Mouse (Mus musculus): ENCODE measurements around the gene Zfp335. TPM values are rescaled to one million over a fixed set of nuclear protein-coding genes. Genes with fewer than 3 reads are reported as not detected.
"Not testable (repeated sequence)": the region's sequence is repeated elsewhere in the genome, so short reads cannot be mapped to it uniquely, and the experiment has no call there.

The Zfp335 gene
- total RNA-seq, 2 experiments from 2014 or later: 23.8 to 29.7 TPM

GRCm38 (mm10) chr2:164866741-164867551 is 44.6 kb downstream of the Zfp335 start:
- DNase-seq: no peak

- no peak for DNase-seq
Observed at GRCm38 (mm10) chr2:164864593-164864992, 47.0 kb downstream of the Zfp335 start.

- DNase-seq: not testable (repeated sequence)
Observed at GRCm38 (mm10) chr2:164863411-164863810, 48.1 kb downstream of the Zfp335 start.

- no peak for DNase-seq
Observed at GRCm38 (mm10) chr2:164862179-164862861, 49.2 kb downstream of the Zfp335 start.

GRCm38 (mm10) chr2:164861094-164861493 is 50.5 kb downstream of the Zfp335 start:
- DNase-seq: no peak

GRCm38 (mm10) chr2:164859640-164860432 is 51.7 kb downstream of the Zfp335 start:
- no peak for DNase-seq

- no peak for DNase-seq
Observed at GRCm38 (mm10) chr2:164859155-164859554, 52.4 kb downstream of the Zfp335 start.

GRCm38 (mm10) chr2:164857842-164858553 is 53.6 kb downstream of the Zfp335 start:
- DNase-seq: no peak

- DNase-seq: no peak
Observed at GRCm38 (mm10) chr2:164857101-164857821, 54.3 kb downstream of the Zfp335 start, which contains the start of gene Pltp. TSS of gene Pltp (minus strand) at chr2:164857711.

- no peak for DNase-seq
Observed at GRCm38 (mm10) chr2:164856309-164857100, 55.1 kb downstream of the Zfp335 start.

GRCm38 (mm10) chr2:164855572-164855971 is 56.0 kb downstream of the Zfp335 start:
- not testable (repeated sequence) for DNase-seq

GRCm38 (mm10) chr2:164850061-164850460 is 61.5 kb downstream of the Zfp335 start:
- no peak for DNase-seq

GRCm38 (mm10) chr2:164845782-164846181 is 65.8 kb downstream of the Zfp335 start:
- DNase-seq: no peak

Other genes with a start within 250 kb of the Zfp335 start
- not detected for gene Wfdc11, start 237.7 kb downstream of the Zfp335 start, total RNA-seq (2021)
- not detected for gene Wfdc13, start 226.7 kb downstream of the Zfp335 start, total RNA-seq (2021)
- not detected for gene Spint4, start 213.3 kb downstream of the Zfp335 start, total RNA-seq (2021)
- not detected for gene Spint5, start 196.5 kb downstream of the Zfp335 start, total RNA-seq (2021)
- gene Wfdc3, start 165.8 kb downstream of the Zfp335 start, total RNA-seq (2021): 1 to 10 TPM; 1.5 to 2.2 TPM
- gene Dnttip1, start 165.8 kb downstream of the Zfp335 start, total RNA-seq (2021): 10 to 100 TPM; 34.0 to 37.7 TPM
- gene Ube2c, start 141.9 kb downstream of the Zfp335 start, total RNA-seq (2021): 1 to 10 TPM; 1.2 to 1.5 TPM
- not detected for gene Tnnc2, start 131.8 kb downstream of the Zfp335 start, total RNA-seq (2021)
- 10 to 100 TPM; 36.7 to 44.0 TPM for gene Snx21, start 125.9 kb downstream of the Zfp335 start, total RNA-seq (2021)
- 10 to 100 TPM; 27.8 to 28.2 TPM for gene Acot8, start 106.9 kb downstream of the Zfp335 start, total RNA-seq (2021)
- gene Zswim3, start 106.7 kb downstream of the Zfp335 start, total RNA-seq (2021): 1 to 10 TPM; 8.2 to 8.6 TPM
- gene Zswim1, start 89.1 kb downstream of the Zfp335 start, total RNA-seq (2021): 10 to 100 TPM; 21.6 to 23.0 TPM
- not detected for gene Spata25, start 83.2 kb downstream of the Zfp335 start, total RNA-seq (2021)
- gene Ctsa, start 78.9 kb downstream of the Zfp335 start, total RNA-seq (2021): 10 to 100 TPM; 92.9 to 93.4 TPM
- 1 to 10 TPM; 1.8 to 2.7 TPM for gene Neurl2, start 78.3 kb downstream of the Zfp335 start, total RNA-seq (2021)
- gene Pltp, start 54.0 kb downstream of the Zfp335 start, total RNA-seq (2021): 10 to 100 TPM; 66.9 to 70.7 TPM
- gene Pcif1, start 32.5 kb downstream of the Zfp335 start, total RNA-seq (2021): 10 to 100 TPM; 41.2 to 44.1 TPM
- 1 to 10 TPM; 2.0 to 2.9 TPM for gene Mmp9, start 29.0 kb upstream of the Zfp335 start, total RNA-seq (2021)
- gene Slc12a5, start 49.0 kb upstream of the Zfp335 start, total RNA-seq (2021): 100 to 1,000 TPM; 398 to 404 TPM
- gene Ncoa5, start 123.1 kb upstream of the Zfp335 start, total RNA-seq (2021): 10 to 100 TPM; 56.8 to 66.3 TPM
- 1 to 10 TPM in 1 of 2 experiments, under 1 TPM in 1; 0.77 to 1.3 TPM for gene Cd40, start 143.9 kb upstream of the Zfp335 start, total RNA-seq (2021)
- gene 1700025C18Rik, start 179.0 kb upstream of the Zfp335 start, total RNA-seq (2021): not detected

Data from layer of hippocampus, postnatal 36 days (tissue).